ENCODE assay signal across 15 mouse cellular contexts in the genomic region with DNA sequence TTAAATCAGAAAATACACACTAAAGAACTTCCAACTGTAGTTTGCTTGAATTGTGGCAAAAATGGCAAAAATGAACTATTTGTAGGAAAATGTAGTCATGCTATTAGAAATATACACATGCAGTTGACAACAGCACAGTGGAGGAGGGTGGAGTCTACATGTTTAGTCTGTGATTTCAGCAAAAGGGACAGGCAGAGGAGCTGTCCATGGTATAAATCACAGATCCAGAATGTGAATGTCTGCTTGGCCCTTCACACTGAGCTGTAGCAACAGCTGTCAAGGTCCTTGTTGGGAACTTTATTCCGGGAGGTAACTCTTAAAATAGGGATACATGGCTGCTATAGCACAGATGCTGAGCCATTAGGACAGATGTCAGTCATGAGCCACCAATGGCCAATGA.
DNase-seq lines count a peak whose midpoint lies in the region; ATAC-seq and TF ChIP-seq lines count a peak whose summit lies in the region.
"Had no signal": no experiment of that assay in that cellular context is flagged by ENCODE, and none has a peak within 500 bp of the region (broad histone marks: within the 10 kb centered on the region; RNA-seq: fewer than 3 reads in every experiment).

No protein-coding gene starts in this region.

- POLR2A ChIA-PET in Patski (lab: Charles Lee) = no interaction called here

- CTCF ChIA-PET in Patski (lab: Charles Lee) = no interaction called here

- ATAC-seq in Patski = no peak
- ATAC-seq: hindbrain, embryonic 16.5 days had no signal

- TF ChIP-seq CTCF in Patski (IDR thresholded peaks at IDR 0.05) = no peak

- in situ Hi-C loops in Patski (cut with MboI; ENCODE audit: low pct_unique_long_range_greater_than_20kb) = no loop called here

- peaks cover 6% of the 10 kb centered on the region for H3K27me3 ChIP-seq in Patski
- H3K27me3 ChIP-seq: limb, embryonic 12.5 days; lung, embryonic 15.5 days had no signal

- peak; percentile 9 for DNase-seq in kidney, postnatal 10 days
- no peak for DNase-seq in kidney, adult 18-20 months
- DNase-seq in ES-CJ7 (ENCODE audit: low read depth, low spot score) (peak; percentile 17), Patski (ENCODE audit: low read depth, low spot score) (peak; percentile 1)
- peak; percentile 24 for DNase-seq in forelimb bud, embryonic 11.5 days (ENCODE audit: low read depth, low spot score)
- no peak for DNase-seq in cerebellum, adult 11 months
- no peak for DNase-seq in gastrocnemius, postnatal 4 days (ENCODE audit: low spot score in 2 of 2)
- DNase-seq: cerebellum, adult 11-12 months; gastrocnemius, postnatal 25 days; kidney, postnatal 25 days; layer of hippocampus, postnatal 36 days; thymus, adult 2 months had no signal

Comparison
In these comparisons a context has a peak if more than half of its experiments do, and no peak if none do; other contexts are left out.
1. DNase-seq: peak in kidney, postnatal 10 days (single experiment), ES-CJ7 (single experiment), Patski (single experiment) and forelimb bud, embryonic 11.5 days (single experiment); none in kidney, adult 18-20 months (single experiment), cerebellum, adult 11 months (single experiment) and gastrocnemius, postnatal 4 days (0 of 2).